Mouse (Mus musculus): ENCODE measurements at regions not wholly inside any gene's neighbourhood (a gene's known extent, or its start where the extent isn't known, plus 50 kb on each side); places are given as distances from the start of the nearest gene placed in this dataset.

GRCm38 (mm10) chr9:74698229-74698628 is 163.5 kb upstream of the Onecut1 start:
- no peak for ATAC-seq (ENCODE audit: low FRiP score, low read depth)
- Histone ChIP-seq H3K4me3 (replicated peaks; ENCODE audit: low read length) (no peak overlapping the region), H3K9me3 (ENCODE audit: control insufficient read depth, low read length) (no peaks in the 10 kb centered on the region), H3K27ac (replicated peaks; ENCODE audit: low read depth, low read length) (no peak overlapping the region), H3K4me1 (ENCODE audit: control insufficient read depth, insufficient read depth, low read length) (no peaks in the 10 kb centered on the region), H3K27me3 (ENCODE audit: control insufficient read depth, insufficient read depth, low read length) (no peaks in the 10 kb centered on the region), H3K4me2 (replicated peaks; ENCODE audit: low read depth, low read length, severe bottlenecking) (no peak overlapping the region), H3K9ac (ENCODE audit: low read depth, low read length, severe bottlenecking) (no peak overlapping the region), H3K36me3 (ENCODE audit: control insufficient read depth, insufficient read depth, low read length) (no peaks in the 10 kb centered on the region)
- DNase-seq (ENCODE audit: low spot score) = no peak
- WGBS = 70% methylated on average over 8 of the region's 8 CpGs
- TF ChIP-seq POLR2A (IDR thresholded peaks at IDR 0.05; ENCODE audit: borderline replicate concordance, extremely low read depth, insufficient read depth, insufficient read length) = no peak

- no peaks in the 10 kb centered on the region for H3K36me3 ChIP-seq (ENCODE audit: control insufficient read depth, insufficient read depth, low read length)
- no peaks in the 10 kb centered on the region for H3K4me1 ChIP-seq (ENCODE audit: control insufficient read depth, insufficient read depth, low read length)
- H3K9ac ChIP-seq (ENCODE audit: low read depth, low read length, severe bottlenecking) = no peak overlapping the region
- ATAC-seq (ENCODE audit: low FRiP score, low read depth) = no peak
- no peak for DNase-seq (ENCODE audit: low spot score)
- H3K9me3 ChIP-seq (ENCODE audit: control insufficient read depth, low read length) = no peaks in the 10 kb centered on the region
- no peak overlapping the region for H3K4me2 ChIP-seq (replicated peaks; ENCODE audit: low read depth, low read length, severe bottlenecking)
- no peaks in the 10 kb centered on the region for H3K27me3 ChIP-seq (ENCODE audit: control insufficient read depth, insufficient read depth, low read length)
- H3K27ac ChIP-seq (replicated peaks; ENCODE audit: low read depth, low read length) = no peak overlapping the region
- 21% methylated on average over 4 of the region's 4 CpGs for WGBS
- TF ChIP-seq POLR2A (IDR thresholded peaks at IDR 0.05; ENCODE audit: borderline replicate concordance, extremely low read depth, insufficient read depth, insufficient read length) = no peak
- no peak overlapping the region for H3K4me3 ChIP-seq (replicated peaks; ENCODE audit: low read length)
Observed at GRCm38 (mm10) chr9:74705698-74706097, 156.0 kb upstream of the Onecut1 start.

- no peak for DNase-seq (ENCODE audit: low spot score)
- Histone ChIP-seq H3K4me3 (replicated peaks; ENCODE audit: low read length) (no peak overlapping the region), H3K27ac (replicated peaks; ENCODE audit: low read depth, low read length) (no peak overlapping the region), H3K9ac (ENCODE audit: low read depth, low read length, severe bottlenecking) (no peak overlapping the region), H3K27me3 (ENCODE audit: control insufficient read depth, insufficient read depth, low read length) (no peaks in the 10 kb centered on the region), H3K36me3 (ENCODE audit: control insufficient read depth, insufficient read depth, low read length) (no peaks in the 10 kb centered on the region), H3K9me3 (ENCODE audit: control insufficient read depth, low read length) (no peaks in the 10 kb centered on the region), H3K4me1 (ENCODE audit: control insufficient read depth, insufficient read depth, low read length) (no peaks in the 10 kb centered on the region), H3K4me2 (replicated peaks; ENCODE audit: low read depth, low read length, severe bottlenecking) (no peak overlapping the region)
- ATAC-seq (ENCODE audit: low FRiP score, low read depth) = no peak
- TF ChIP-seq POLR2A (IDR thresholded peaks at IDR 0.05; ENCODE audit: borderline replicate concordance, extremely low read depth, insufficient read depth, insufficient read length) = no peak
- WGBS = 74% methylated on average over 1 of the region's 1 CpGs
Observed at GRCm38 (mm10) chr9:74707608-74708007, 154.1 kb upstream of the Onecut1 start.

GRCm38 (mm10) chr9:74711698-74712097 is 150.0 kb upstream of the Onecut1 start:
- ATAC-seq (ENCODE audit: low FRiP score, low read depth) (no peak), DNase-seq (ENCODE audit: low spot score) (no peak)
- H3K4me1 ChIP-seq (ENCODE audit: control insufficient read depth, insufficient read depth, low read length) = no peaks in the 10 kb centered on the region
- no peaks in the 10 kb centered on the region for H3K27me3 ChIP-seq (ENCODE audit: control insufficient read depth, insufficient read depth, low read length)
- no peaks in the 10 kb centered on the region for H3K36me3 ChIP-seq (ENCODE audit: control insufficient read depth, insufficient read depth, low read length)
- no peaks in the 10 kb centered on the region for H3K9me3 ChIP-seq (ENCODE audit: control insufficient read depth, low read length)
- H3K9ac ChIP-seq (ENCODE audit: low read depth, low read length, severe bottlenecking) = no peak overlapping the region
- no peak overlapping the region for H3K4me2 ChIP-seq (replicated peaks; ENCODE audit: low read depth, low read length, severe bottlenecking)
- H3K27ac ChIP-seq (replicated peaks; ENCODE audit: low read depth, low read length) = no peak overlapping the region
- no peak for TF ChIP-seq POLR2A (IDR thresholded peaks at IDR 0.05; ENCODE audit: borderline replicate concordance, extremely low read depth, insufficient read depth, insufficient read length)
- no peak overlapping the region for H3K4me3 ChIP-seq (replicated peaks; ENCODE audit: low read length)
- 84% methylated on average over 10 of the region's 10 CpGs for WGBS

- no peak for ATAC-seq (ENCODE audit: low FRiP score, low read depth)
- Histone ChIP-seq H3K36me3 (ENCODE audit: control insufficient read depth, insufficient read depth, low read length) (no peaks in the 10 kb centered on the region), H3K27ac (replicated peaks; ENCODE audit: low read depth, low read length) (no peak overlapping the region), H3K9me3 (ENCODE audit: control insufficient read depth, low read length) (no peaks in the 10 kb centered on the region), H3K4me1 (ENCODE audit: control insufficient read depth, insufficient read depth, low read length) (no peaks in the 10 kb centered on the region), H3K27me3 (ENCODE audit: control insufficient read depth, insufficient read depth, low read length) (no peaks in the 10 kb centered on the region), H3K9ac (ENCODE audit: low read depth, low read length, severe bottlenecking) (no peak overlapping the region), H3K4me3 (replicated peaks; ENCODE audit: low read length) (no peak overlapping the region), H3K4me2 (replicated peaks; ENCODE audit: low read depth, low read length, severe bottlenecking) (no peak overlapping the region)
- TF ChIP-seq POLR2A (IDR thresholded peaks at IDR 0.05; ENCODE audit: borderline replicate concordance, extremely low read depth, insufficient read depth, insufficient read length) = no peak
- no peak for DNase-seq (ENCODE audit: low spot score)
- WGBS = 89% methylated on average over 5 of the region's 5 CpGs
Observed at GRCm38 (mm10) chr9:74732451-74732850, 129.3 kb upstream of the Onecut1 start.

GRCm38 (mm10) chr9:74741949-74742348 is 119.8 kb upstream of the Onecut1 start:
- no peaks in the 10 kb centered on the region for H3K36me3 ChIP-seq (ENCODE audit: control insufficient read depth, insufficient read depth, low read length)
- no peaks in the 10 kb centered on the region for H3K4me1 ChIP-seq (ENCODE audit: control insufficient read depth, insufficient read depth, low read length)
- no peaks in the 10 kb centered on the region for H3K27me3 ChIP-seq (ENCODE audit: control insufficient read depth, insufficient read depth, low read length)
- H3K4me3 ChIP-seq (replicated peaks; ENCODE audit: low read length) = no peak overlapping the region
- no peak overlapping the region for H3K4me2 ChIP-seq (replicated peaks; ENCODE audit: low read depth, low read length, severe bottlenecking)
- no peak for TF ChIP-seq POLR2A (IDR thresholded peaks at IDR 0.05; ENCODE audit: borderline replicate concordance, extremely low read depth, insufficient read depth, insufficient read length)
- no peak for DNase-seq (ENCODE audit: low spot score)
- no peaks in the 10 kb centered on the region for H3K9me3 ChIP-seq (ENCODE audit: control insufficient read depth, low read length)
- no peak for ATAC-seq (ENCODE audit: low FRiP score, low read depth)
- no peak overlapping the region for H3K27ac ChIP-seq (replicated peaks; ENCODE audit: low read depth, low read length)
- WGBS = 91% methylated on average over 2 of the region's 2 CpGs
- H3K9ac ChIP-seq (ENCODE audit: low read depth, low read length, severe bottlenecking) = no peak overlapping the region

All from limb, embryonic 14.5 days (tissue).